Mouse (Mus musculus) forebrain, postnatal 0 days (tissue): ENCODE results near the gene Tmem221. TPM values are rescaled to one million over a fixed set of nuclear protein-coding genes. Genes with fewer than 3 reads are reported as not detected.

Experiments used
- ATAC-seq: fragments of 200-750 bp; cut with Nextera tagmentation; 2 replicates; pipeline ENCODE4 v1.8.0; 2017; ENCODE audit warnings: mild to moderate bottlenecking, moderate library complexity
- DNase-seq: peaks from one replicate; pipeline ENCODE4 v3.0.0-alpha.2; 2015
- H3K27ac ChIP-seq: fragments of 300-500 bp; sonication (generic); 2 replicates; pipeline ENCODE4 v1.5.1; 2014; ENCODE audit warnings: low read depth, mild to moderate bottlenecking, antibody characterized with exemption, low read length, moderate library complexity, mixed read lengths
- H3K27me3 ChIP-seq: fragments of 300-500 bp; sonication (generic); 2 replicates; pipeline ENCODE4 v1.6.1; 2014; ENCODE audit warnings: mild to moderate bottlenecking, low read length, mixed read lengths; ENCODE audit not compliant: insufficient read depth
- H3K36me3 ChIP-seq: fragments of 300-500 bp; sonication (generic); 2 replicates; pipeline ENCODE4 v1.6.1; 2014; ENCODE audit warnings: mild to moderate bottlenecking, moderate library complexity; ENCODE audit not compliant: insufficient read depth
- H3K4me1 ChIP-seq: fragments of 300-500 bp; sonication (generic); 2 replicates; pipeline ENCODE4 v1.6.1; 2014; ENCODE audit warnings: antibody characterized with exemption; ENCODE audit not compliant: insufficient read depth
- H3K4me2 ChIP-seq: fragments of 300-500 bp; sonication (generic); 2 replicates; pipeline ENCODE4 v1.6.1; 2014; ENCODE audit warnings: low read depth, mild to moderate bottlenecking, moderate library complexity
- H3K4me3 ChIP-seq: fragments of 300-500 bp; sonication (generic); 2 replicates; pipeline ENCODE4 v1.5.1; 2014; ENCODE audit warnings: low read depth, low read length, mixed read lengths
- H3K9ac ChIP-seq: fragments of 300-500 bp; sonication (generic); 2 replicates; pipeline ENCODE4 v1.6.1; 2014; ENCODE audit warnings: mild to moderate bottlenecking
- H3K9me3 ChIP-seq: fragments of 300-500 bp; sonication (generic); 2 replicates; pipeline ENCODE4 v1.6.1; 2016; ENCODE audit warnings: low read length
- CTCF ChIP-seq: sonication (generic); IDR thresholded peaks from 2 replicates; pipeline ENCODE4 v1.5.1; 2016; ENCODE audit warnings: antibody characterized with exemption, control low read depth, low read depth
- WGBS: fragments of 180-500 bp; shearing (Covaris S2); extraction: QIAGEN DNeasy Blood & Tissue Kit; methylation state at CpG from one replicate; pipeline ENCODE4 v1.1.7; 2014; 5-methylcytosine and 5-hydroxymethylcytosine counted together
- polyA plus RNA-seq: library from polyadenylated mRNA; unstranded; fragments of >200 nt; fragmentation: Nextera tagmentation; extraction: Ambion mirVana; gene quantifications from 2 replicates; pipeline ENCODE4 v1.2.1, GENCODE M21; 2015
- total RNA-seq: library from RNA; depleted of rRNA; stranded (reverse); fragments of >200 nt; gene quantifications from 2 replicates; pipeline ENCODE4 v1.2.3, GENCODE M21; 2014

Gene Tmem221
- total and polyA plus RNA-seq, 2 experiments from 2014 or later, result 0.16 TPM; not detected in 1

DNA sequence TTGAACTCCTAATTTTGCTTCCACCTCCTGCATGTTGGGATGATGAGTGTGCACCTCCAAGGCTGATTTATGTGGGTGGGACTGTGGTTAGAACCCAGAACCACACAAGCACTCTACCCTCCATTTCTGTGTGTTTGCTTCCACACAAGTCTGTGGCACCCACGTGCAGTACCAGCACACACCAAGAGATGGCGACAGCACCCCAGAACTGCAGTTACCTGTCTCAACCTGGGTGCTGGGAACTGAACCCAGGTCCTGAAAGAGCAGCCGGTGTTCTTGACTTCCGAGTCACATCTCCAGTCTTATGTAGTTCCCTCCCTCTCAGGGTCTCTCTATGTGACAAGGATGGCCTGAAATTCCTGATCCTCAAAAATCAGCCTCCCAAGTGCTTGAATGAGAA lies 5.3 kb upstream of the Tmem221 start:
- H3K4me3 ChIP-seq, result no peak overlapping the region
- H3K36me3 ChIP-seq, result no peaks in the 10 kb centered on the region
- H3K27ac ChIP-seq, result no peak overlapping the region
- TF ChIP-seq CTCF, result peak; percentile 40
- no peaks in the 10 kb centered on the region for H3K9me3 ChIP-seq
- ATAC-seq, result no peak
- peaks cover 34% of the 10 kb centered on the region for H3K27me3 ChIP-seq
- peaks cover 4% of the 10 kb centered on the region; the same call in 1 of the 2 replicates for H3K4me1 ChIP-seq
- no peak for DNase-seq
- H3K4me2 ChIP-seq, result no peak overlapping the region
- H3K9ac ChIP-seq, result no peak overlapping the region
- 86% methylated on average over 4 of the region's 4 CpGs for WGBS

DNA sequence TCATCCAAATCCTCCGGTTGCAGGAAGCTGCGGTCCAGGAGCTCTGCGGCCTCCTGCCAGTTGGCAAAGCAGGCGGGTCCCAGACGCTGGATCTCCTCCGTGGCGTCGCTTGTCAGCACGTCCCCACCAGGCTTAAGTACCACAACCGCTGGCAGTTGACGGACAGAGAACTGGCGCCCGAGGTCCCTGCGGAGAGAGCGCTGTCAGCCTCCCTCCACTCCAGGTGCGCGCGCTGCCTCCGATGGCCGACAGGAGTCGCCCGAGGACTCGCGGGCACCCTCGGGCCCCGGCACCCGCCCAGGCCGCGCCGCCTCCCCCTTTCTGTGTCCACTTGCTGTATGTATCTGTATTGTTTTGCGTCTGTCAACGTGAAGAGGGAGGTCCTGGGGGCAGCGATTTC lies 4.1 kb upstream of the Tmem221 start:
- H3K27ac ChIP-seq, result no peak overlapping the region
- peaks cover 47% of the 10 kb centered on the region for H3K27me3 ChIP-seq
- peak overlapping the region; percentile 14 for H3K4me3 ChIP-seq
- DNase-seq (peak; percentile 63), ATAC-seq (peak; percentile 65)
- H3K9me3 ChIP-seq, result no peaks in the 10 kb centered on the region
- TF ChIP-seq CTCF, result peak; percentile 78
- WGBS, result 3% methylated on average over 33 of the region's 33 CpGs
- H3K4me2 ChIP-seq, result peak overlapping the region; percentile 42
- H3K4me1 ChIP-seq, result no peaks in the 10 kb centered on the region
- H3K36me3 ChIP-seq, result no peaks in the 10 kb centered on the region
- H3K9ac ChIP-seq, result no peak overlapping the region; the same call in 1 of the 2 replicates

DNA sequence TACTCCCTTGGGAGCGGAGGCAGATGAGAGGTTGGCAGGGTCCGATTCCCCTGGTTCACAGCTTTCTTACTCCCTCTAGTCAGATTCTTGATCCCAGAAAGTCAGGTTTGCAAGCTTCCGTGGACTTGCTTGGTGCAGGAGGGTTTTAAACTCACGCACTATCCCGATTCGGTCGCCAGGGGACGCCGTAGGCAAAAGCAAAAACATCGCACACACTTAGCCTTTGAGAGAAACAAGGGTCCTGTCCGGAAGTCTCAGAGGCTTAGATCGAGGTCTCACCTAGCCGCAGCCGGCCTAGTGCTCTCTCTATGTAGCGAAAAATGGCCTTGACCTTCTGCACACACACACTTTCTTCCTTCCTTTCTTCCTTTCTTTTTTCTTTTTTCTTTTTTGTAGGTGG lies 2.7 kb upstream of the Tmem221 start:
- Histone ChIP-seq H3K4me2 (no peak overlapping the region), H3K36me3 (no peaks in the 10 kb centered on the region), H3K4me1 (no peaks in the 10 kb centered on the region), H3K27me3 (peaks cover 60% of the 10 kb centered on the region), H3K9me3 (no peaks in the 10 kb centered on the region), H3K27ac (no peak overlapping the region), H3K4me3 (no peak overlapping the region), H3K9ac (no peak overlapping the region)
- 2% methylated on average over 15 of the region's 15 CpGs for WGBS
- ATAC-seq (peak; percentile 70), DNase-seq (peak; percentile 85)
- peak; percentile 94 for TF ChIP-seq CTCF

- Histone ChIP-seq H3K4me2 (no peak overlapping the region), H3K27me3 (peaks cover 62% of the 10 kb centered on the region), H3K4me1 (no peaks in the 10 kb centered on the region), H3K27ac (no peak overlapping the region), H3K9me3 (no peaks in the 10 kb centered on the region), H3K36me3 (no peaks in the 10 kb centered on the region), H3K4me3 (no peak overlapping the region), H3K9ac (no peak overlapping the region)
- ATAC-seq (no peak), DNase-seq (no peak)
- TF ChIP-seq CTCF, result no peak
- WGBS, result 83% methylated on average over 5 of the region's 5 CpGs
These were observed 2.1 kb upstream of the Tmem221 start for GRCm38 (mm10) chr8:71560765-71561164.

DNA sequence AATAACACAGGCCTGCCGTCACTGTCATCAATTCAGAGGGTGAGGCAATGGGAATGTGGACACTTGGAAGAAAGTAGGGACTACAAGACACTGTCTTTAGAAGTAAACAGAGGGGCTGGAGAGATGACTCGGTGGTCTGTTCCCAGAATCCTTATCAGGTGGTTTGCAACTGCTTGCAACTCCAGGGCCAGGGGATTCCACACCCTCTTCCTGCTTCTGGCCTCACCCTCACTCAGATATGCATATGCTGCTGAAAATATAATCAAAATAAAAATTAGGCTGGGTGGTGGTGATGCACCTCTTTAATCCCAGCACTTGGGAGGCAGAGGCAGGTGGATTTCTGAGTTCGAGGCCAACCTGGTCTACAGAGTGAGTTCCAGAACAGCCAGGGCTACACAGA lies 1.4 kb upstream of the Tmem221 start:
- no peak for TF ChIP-seq CTCF
- 83% methylated on average over 3 of the region's 3 CpGs for WGBS
- DNase-seq (no peak), ATAC-seq (no peak)
- H3K4me3 ChIP-seq, result no peak overlapping the region
- no peaks in the 10 kb centered on the region for H3K4me1 ChIP-seq
- H3K9me3 ChIP-seq, result no peaks in the 10 kb centered on the region
- no peaks in the 10 kb centered on the region for H3K36me3 ChIP-seq
- H3K9ac ChIP-seq, result no peak overlapping the region
- no peak overlapping the region for H3K4me2 ChIP-seq
- peaks cover 62% of the 10 kb centered on the region for H3K27me3 ChIP-seq
- H3K27ac ChIP-seq, result no peak overlapping the region

DNA sequence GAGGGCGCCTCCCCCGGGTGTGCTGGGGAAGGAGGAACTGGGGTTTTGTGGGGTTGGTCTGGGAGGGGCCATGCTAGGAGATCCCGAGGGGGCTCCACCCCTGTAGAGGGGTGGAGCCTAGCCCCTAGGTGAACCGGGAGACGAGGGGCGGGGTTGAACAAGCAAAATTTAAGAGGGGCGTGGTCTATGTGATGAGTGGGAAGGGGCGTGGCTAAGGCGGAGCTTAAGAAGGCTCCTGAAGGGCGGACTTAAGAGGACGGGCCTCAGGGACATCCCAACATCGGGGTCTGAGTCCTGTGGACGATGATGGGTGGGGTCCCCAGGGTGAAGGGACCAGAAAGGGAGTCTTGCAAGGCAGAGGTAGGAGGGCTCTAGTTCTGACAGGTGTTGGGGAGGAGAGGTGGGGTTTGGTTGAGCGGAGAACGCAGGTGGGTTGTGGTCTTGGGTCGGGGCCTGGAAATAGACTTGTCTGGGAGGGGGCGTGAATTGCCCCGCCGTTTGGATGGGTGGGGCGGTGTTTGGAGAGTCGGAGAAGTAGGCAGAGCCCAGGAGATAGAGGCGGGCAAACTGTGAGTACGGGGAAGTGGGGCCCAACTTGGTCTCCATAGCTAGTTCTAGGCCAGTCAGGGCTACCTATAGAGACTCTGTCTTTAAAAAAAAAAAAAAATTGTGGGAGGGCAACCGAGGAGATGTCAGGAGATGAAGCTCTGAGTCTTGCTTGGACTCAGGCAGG lies 453 bp upstream of the Tmem221 start:
- H3K9me3 ChIP-seq, result no peaks in the 10 kb centered on the region
- no peaks in the 10 kb centered on the region for H3K36me3 ChIP-seq
- H3K27ac ChIP-seq, result no peak overlapping the region
- peaks cover 62% of the 10 kb centered on the region for H3K27me3 ChIP-seq
- no peak for DNase-seq
- H3K9ac ChIP-seq, result no peak overlapping the region
- no peaks in the 10 kb centered on the region for H3K4me1 ChIP-seq
- H3K4me2 ChIP-seq, result peak overlapping the region; percentile 41
- no peak for TF ChIP-seq CTCF
- H3K4me3 ChIP-seq, result peak overlapping the region; percentile 22
- ATAC-seq, result no peak
- 3% methylated on average over 24 of the region's 24 CpGs for WGBS

- Histone ChIP-seq H3K4me2 (no peak overlapping the region), H3K9ac (no peak overlapping the region), H3K4me1 (no peaks in the 10 kb centered on the region), H3K36me3 (no peaks in the 10 kb centered on the region), H3K4me3 (no peak overlapping the region), H3K27ac (no peak overlapping the region), H3K27me3 (peaks cover 35% of the 10 kb centered on the region), H3K9me3 (no peaks in the 10 kb centered on the region)
- no peak for ATAC-seq
- WGBS, result 93% methylated on average over 2 of the region's 2 CpGs
- no peak for TF ChIP-seq CTCF
- DNase-seq, result no peak
These were observed 4.0 kb downstream of the Tmem221 start for GRCm38 (mm10) chr8:71554644-71555043.
